11 mouse cellular contexts compared by ENCODE assay signal in genomic region chr9:9127041-9127755, GRCm38 (mm10).
DNase-seq lines count a peak whose midpoint lies in the region; ATAC-seq and TF ChIP-seq lines count a peak whose summit lies in the region.
"Had no signal": no experiment of that assay in that cellular context is flagged by ENCODE, and none has a peak within 500 bp of the region (broad histone marks: within the 10 kb centered on the region; RNA-seq: fewer than 3 reads in every experiment).

No protein-coding gene starts in this region.

- WGBS in stomach, postnatal 0 days: 30% methylated on average over 4 of the region's 4 CpGs
- WGBS in midbrain, embryonic 15.5 days: 54% methylated on average over 4 of the region's 4 CpGs

- H3K4me1 ChIP-seq in stomach, postnatal 0 days (replicated peaks; ENCODE audit: control insufficient read depth, insufficient read depth): peaks cover 5% of the 10 kb centered on the region; the same call in 1 of the 2 replicates
- no peaks in the 10 kb centered on the region for H3K4me1 ChIP-seq in midbrain, embryonic 15.5 days
- H3K4me1 ChIP-seq: neural tube, embryonic 12.5 days had no signal

- no peak overlapping the region for H3K4me3 ChIP-seq in stomach, postnatal 0 days (ENCODE audit: low read depth, low read length)
- H3K4me3 ChIP-seq in midbrain, embryonic 15.5 days: no peak overlapping the region
- H3K4me3 ChIP-seq: erythroblast, embryonic 14.5 days; neural tube, embryonic 12.5 days had no signal

- no peaks in the 10 kb centered on the region for H3K9me3 ChIP-seq in stomach, postnatal 0 days (ENCODE audit: control insufficient read depth, low read length)
- H3K9me3 ChIP-seq in midbrain, embryonic 15.5 days: no peaks in the 10 kb centered on the region
- H3K9me3 ChIP-seq: neural tube, embryonic 12.5 days had no signal

- ATAC-seq in stomach, postnatal 0 days (ENCODE audit: low FRiP score, low TSS enrichment): no peak; the same call in 1 of the 2 replicates
- ATAC-seq in midbrain, embryonic 15.5 days (replicated peaks): no peak
- ATAC-seq: liver, postnatal 0 days had no signal

- no peaks in the 10 kb centered on the region for H3K27me3 ChIP-seq in stomach, postnatal 0 days (ENCODE audit: control insufficient read depth, insufficient read depth, low read length)
- H3K27me3 ChIP-seq in midbrain, embryonic 15.5 days (replicated peaks): no peaks in the 10 kb centered on the region
- H3K27me3 ChIP-seq: neural tube, embryonic 12.5 days had no signal

- peak; percentile 12 for DNase-seq in lung, postnatal 10 days
- no peak for DNase-seq in lung, adult 18-20 months
- DNase-seq in adrenal gland, postnatal 25 days: peak; percentile 22
- DNase-seq in forelimb bud, embryonic 11.5 days (ENCODE audit: low read depth, low spot score): peak; percentile 23
- DNase-seq in stomach, postnatal 0 days (ENCODE audit: low spot score): peak; percentile 22
- no peak for DNase-seq in layer of hippocampus, postnatal 25 days (ENCODE audit: extremely low spot score in 1 of 2, low spot score in 1 of 2)
- no peak for DNase-seq in left cerebral cortex, adult 8-10 months (ENCODE audit: low spot score in 2 of 2)
- DNase-seq: liver, postnatal 0 days had no signal

- no peak for TF ChIP-seq EP300 in stomach, postnatal 0 days (optimal IDR thresholded peaks at IDR 0.05)

- H3K27ac ChIP-seq in stomach, postnatal 0 days (replicated peaks): no peak overlapping the region
- no peak overlapping the region for H3K27ac ChIP-seq in midbrain, embryonic 15.5 days
- H3K27ac ChIP-seq: neural tube, embryonic 12.5 days had no signal

- H3K9ac ChIP-seq in stomach, postnatal 0 days (ENCODE audit: low read length): no peak overlapping the region
- no peak overlapping the region for H3K9ac ChIP-seq in midbrain, embryonic 15.5 days
- H3K9ac ChIP-seq: liver, postnatal 0 days; neural tube, embryonic 12.5 days had no signal

- H3K36me3 ChIP-seq in stomach, postnatal 0 days (ENCODE audit: control insufficient read depth, insufficient read depth, low read length): no peaks in the 10 kb centered on the region
- H3K36me3 ChIP-seq in midbrain, embryonic 15.5 days (replicated peaks): no peaks in the 10 kb centered on the region
- H3K36me3 ChIP-seq: neural tube, embryonic 12.5 days had no signal

- TF ChIP-seq CTCF in stomach, postnatal 0 days (IDR thresholded peaks at IDR 0.05; ENCODE audit: low read depth): no peak

- no peak overlapping the region for H3K4me2 ChIP-seq in stomach, postnatal 0 days (replicated peaks; ENCODE audit: low read depth)
- H3K4me2 ChIP-seq in midbrain, embryonic 15.5 days: no peak overlapping the region
- H3K4me2 ChIP-seq: neural tube, embryonic 12.5 days had no signal

Comparison
In these comparisons a context has a peak if more than half of its experiments do, and no peak if none do; other contexts are left out.
1. DNase-seq: peak in lung, postnatal 10 days (single experiment), adrenal gland, postnatal 25 days (single experiment), forelimb bud, embryonic 11.5 days (single experiment) and stomach, postnatal 0 days (single experiment); none in lung, adult 18-20 months (0 of 2), layer of hippocampus, postnatal 25 days (0 of 2) and left cerebral cortex, adult 8-10 months (0 of 2).